ENCODE assay signal across 13 mouse cellular contexts in the genomic region with DNA sequence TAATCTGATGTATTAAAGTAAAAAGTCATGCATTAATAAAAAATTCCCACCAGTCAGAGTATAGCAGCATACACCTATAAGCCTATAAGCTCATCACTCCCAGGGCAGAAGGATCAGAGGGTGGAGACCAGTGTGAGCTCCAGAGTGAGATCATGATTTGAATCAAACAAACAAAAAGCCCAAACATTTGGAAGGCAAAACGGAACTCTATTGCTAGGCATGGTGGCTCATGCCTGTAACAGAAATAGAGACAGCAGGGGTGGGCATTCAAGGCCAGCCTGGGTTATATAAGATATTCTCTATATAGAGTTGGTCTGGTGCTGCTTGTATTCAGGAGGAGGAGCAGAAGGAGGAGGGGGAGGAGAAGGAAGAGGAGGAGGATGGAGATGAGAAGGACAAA.
"Had no signal": no experiment of that assay in that cellular context is flagged by ENCODE, and none has a peak within 500 bp of the region (broad histone marks: within the 10 kb centered on the region; RNA-seq: fewer than 3 reads in every experiment).

No protein-coding gene starts in this region.

- DNase-seq: gastrocnemius, adult 2 months; gastrocnemius, postnatal 10 days; gastrocnemius, postnatal 25 days; heart, adult 2 months; heart, postnatal 10 days; heart, postnatal 4 days; kidney, adult 18-20 months; kidney, adult 8-10 months; kidney, postnatal 10 days; kidney, postnatal 25 days; kidney, postnatal 4 days; layer of hippocampus, adult 9-11 months; layer of hippocampus, postnatal 36 days had no signal
